Mouse (Mus musculus): ENCODE results near the gene Tmtc4.

DNA sequence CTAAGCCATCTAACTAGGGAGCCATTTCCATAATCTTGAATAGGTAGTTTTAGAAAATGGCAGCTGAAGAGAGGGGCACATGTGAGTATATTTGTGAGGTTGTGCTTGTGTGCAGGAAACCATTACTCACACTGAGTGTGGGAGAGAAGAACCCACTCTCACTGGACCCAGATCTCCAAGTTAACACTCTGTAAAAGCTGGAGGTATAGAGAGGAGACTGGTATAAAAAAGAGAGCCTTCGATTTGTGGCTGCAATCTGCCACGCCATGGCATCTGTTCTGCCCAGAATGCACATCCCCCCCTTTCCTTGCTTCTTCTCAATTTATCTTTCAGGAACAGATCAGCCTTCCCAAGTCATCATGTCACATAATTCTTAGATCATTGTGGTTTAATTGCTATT, 24.8 kb upstream of the Tmtc4 start:
- TF ChIP-seq POLR2A (IDR thresholded peaks at IDR 0.05; ENCODE audit: control insufficient read depth, extremely low read depth, insufficient read depth, low read length, poor library complexity) (no peak), CTCF (IDR thresholded peaks at IDR 0.05; ENCODE audit: borderline replicate concordance, control insufficient read depth, extremely low read depth, insufficient read depth, low read length, poor library complexity) (no peak)

Data from thymus, adult 2 months (tissue).